Mouse (Mus musculus) lung, adult 2 months (tissue): ENCODE measurements around the gene 2210017I01Rik.

Source experiments
- CTCF ChIP-seq: fragments of 200-500 bp; IDR thresholded peaks from 2 replicates; pipeline ENCODE4 v1.5.1; 2011; ENCODE audit warnings: mild to moderate bottlenecking, low read length, control low read depth; ENCODE audit not compliant: insufficient read depth
- POLR2A ChIP-seq: fragments of 200-500 bp; IDR thresholded peaks from 2 replicates; pipeline ENCODE4 v1.6.1; 2011; ENCODE audit warnings: low read depth, mild to moderate bottlenecking, control low read depth, low read length, borderline replicate concordance; ENCODE audit errors: extremely low read depth

- no peak for TF ChIP-seq POLR2A
- TF ChIP-seq CTCF, result no peak
Measured at GRCm38 (mm10) chr3:92609804-92610203, 2.5 kb upstream of the 2210017I01Rik start.
